Mouse (Mus musculus) neural tube, embryonic 15.5 days (tissue): ENCODE measurements around the gene Map3k12. TPM values are rescaled to one million over a fixed set of nuclear protein-coding genes. Genes with fewer than 3 reads are reported as not detected.

Experiments used
- ATAC-seq: fragments of 200-750 bp; cut with Nextera tagmentation; 2 replicates; pipeline ENCODE4 v1.8.0; 2017; ENCODE audit warnings: mild to moderate bottlenecking, moderate TSS enrichment, moderate library complexity; ENCODE audit not compliant: low FRiP score
- H3K27ac ChIP-seq: fragments of 300-500 bp; sonication (generic); replicated peaks from 2 replicates; pipeline ENCODE4 v1.5.1; 2015; ENCODE audit warnings: mild to moderate bottlenecking, inconsistent platforms
- H3K27me3 ChIP-seq: fragments of 300-500 bp; sonication (generic); replicated peaks from 2 replicates; pipeline ENCODE4 v1.6.1; 2015; ENCODE audit warnings: inconsistent platforms
- H3K36me3 ChIP-seq: fragments of 300-500 bp; sonication (generic); 2 replicates; pipeline ENCODE4 v1.6.1; 2015; ENCODE audit warnings: inconsistent platforms
- H3K4me1 ChIP-seq: fragments of 300-500 bp; sonication (generic); 2 replicates; pipeline ENCODE4 v1.6.1; 2015; ENCODE audit warnings: inconsistent platforms
- H3K4me2 ChIP-seq: fragments of 300-500 bp; sonication (generic); 2 replicates; pipeline ENCODE4 v1.6.1; 2015; ENCODE audit warnings: inconsistent platforms, mild to moderate bottlenecking, moderate library complexity
- H3K4me3 ChIP-seq: fragments of 300-500 bp; sonication (generic); replicated peaks from 2 replicates; pipeline ENCODE4 v1.5.1; 2015; ENCODE audit warnings: mild to moderate bottlenecking, inconsistent platforms
- H3K9ac ChIP-seq: fragments of 300-500 bp; sonication (generic); replicated peaks from 2 replicates; pipeline ENCODE4 v1.6.1; 2015; ENCODE audit warnings: mild to moderate bottlenecking, inconsistent platforms
- H3K9me3 ChIP-seq: fragments of 300-500 bp; sonication (generic); replicated peaks from 2 replicates; pipeline ENCODE4 v1.6.1; 2016; ENCODE audit warnings: inconsistent platforms
- WGBS: fragments of 180-500 bp; shearing (Covaris S2); methylation state at CpG from one replicate; pipeline ENCODE4 v1.1.7; 2015; ENCODE audit warnings: mixed read lengths; 5-methylcytosine and 5-hydroxymethylcytosine counted together
- polyA plus RNA-seq: library from polyadenylated mRNA; unstranded; fragments of >200 nt; fragmentation: Nextera tagmentation; extraction: Ambion mirVana; gene quantifications from 2 replicates; pipeline ENCODE4 v1.2.1, GENCODE M21; 2015

The Map3k12 gene
- polyA plus RNA-seq, 1 experiment from 2014 or later = 57.4 TPM

- H3K36me3 ChIP-seq = peaks cover 16% of the 10 kb centered on the region
- H3K9ac ChIP-seq = peak within 1 kb of the TSS; percentile 86
- H3K27ac ChIP-seq = peak within 1 kb of the TSS; percentile 95
- H3K4me1 ChIP-seq = peaks cover 17% of the 10 kb centered on the region
- H3K9me3 ChIP-seq = no peaks in the 10 kb centered on the region
- H3K4me2 ChIP-seq = peak within 1 kb of the TSS; percentile 59
- no peaks in the 10 kb centered on the region for H3K27me3 ChIP-seq
- WGBS = under 1% methylated on average over 30 of the region's 40 CpGs
- H3K4me3 ChIP-seq = peak within 1 kb of the TSS; percentile 79
- peak; percentile 99 for ATAC-seq
Measured at GRCm38 (mm10) chr15:102470183-102470604, 46.7 kb downstream of the Map3k12 start, which contains the start of gene Pcbp2. TSS of gene Pcbp2 (plus strand) at chr15:102470539.

- H3K4me3 ChIP-seq = no peak overlapping the region
- peaks cover 17% of the 10 kb centered on the region for H3K4me1 ChIP-seq
- 0 out of 2 replicates have a peak, but pooled peaks cover 2% of the 10 kb centered on the region for H3K36me3 ChIP-seq
- no peak overlapping the region for H3K4me2 ChIP-seq
- WGBS = 97% methylated on average over 9 of the region's 9 CpGs
- ATAC-seq = no peak
- no peak overlapping the region for H3K9ac ChIP-seq
- no peaks in the 10 kb centered on the region for H3K27me3 ChIP-seq
- no peak overlapping the region for H3K27ac ChIP-seq
- no peaks in the 10 kb centered on the region for H3K9me3 ChIP-seq
Measured at GRCm38 (mm10) chr15:102468675-102469370, 48.0 kb downstream of the Map3k12 start.

GRCm38 (mm10) chr15:102463666-102464065, 53.2 kb downstream of the Map3k12 start:
- Histone ChIP-seq H3K9me3 (no peaks in the 10 kb centered on the region), H3K27me3 (no peaks in the 10 kb centered on the region), H3K4me1 (peaks cover 19% of the 10 kb centered on the region), H3K4me2 (no peak overlapping the region), H3K9ac (no peak overlapping the region), H3K36me3 (no peaks in the 10 kb centered on the region; the same call in 1 of the 2 replicates), H3K4me3 (no peak overlapping the region), H3K27ac (no peak overlapping the region)
- no peak for ATAC-seq

GRCm38 (mm10) chr15:102461430-102462075, 55.3 kb downstream of the Map3k12 start:
- H3K4me2 ChIP-seq = no peak overlapping the region
- no peaks in the 10 kb centered on the region for H3K9me3 ChIP-seq
- 86% methylated on average over 9 of the region's 9 CpGs for WGBS
- ATAC-seq = no peak
- H3K4me3 ChIP-seq = no peak overlapping the region
- H3K27me3 ChIP-seq = no peaks in the 10 kb centered on the region
- no peaks in the 10 kb centered on the region; the same call in 1 of the 2 replicates for H3K36me3 ChIP-seq
- no peak overlapping the region for H3K27ac ChIP-seq
- H3K4me1 ChIP-seq = peaks cover 19% of the 10 kb centered on the region
- H3K9ac ChIP-seq = no peak overlapping the region

- Histone ChIP-seq H3K36me3 (no peaks in the 10 kb centered on the region; the same call in 1 of the 2 replicates), H3K9ac (no peak overlapping the region), H3K4me3 (no peak overlapping the region), H3K27me3 (no peaks in the 10 kb centered on the region), H3K27ac (no peak overlapping the region), H3K4me2 (no peak overlapping the region), H3K4me1 (peaks cover 19% of the 10 kb centered on the region), H3K9me3 (no peaks in the 10 kb centered on the region)
- 73% methylated on average over 4 of the region's 4 CpGs for WGBS
- ATAC-seq = no peak
Measured at GRCm38 (mm10) chr15:102460971-102461370, 55.9 kb downstream of the Map3k12 start.

- Histone ChIP-seq H3K36me3 (no peaks in the 10 kb centered on the region; the same call in 1 of the 2 replicates), H3K9ac (no peak overlapping the region), H3K4me2 (peak overlapping the region; percentile 58; the same call in 1 of the 2 replicates), H3K4me1 (peaks cover 19% of the 10 kb centered on the region), H3K9me3 (no peaks in the 10 kb centered on the region), H3K4me3 (no peak overlapping the region), H3K27ac (no peak overlapping the region), H3K27me3 (no peaks in the 10 kb centered on the region)
- 85% methylated on average over 12 of the region's 12 CpGs for WGBS
- ATAC-seq = no peak
Measured at GRCm38 (mm10) chr15:102460409-102460808, 56.5 kb downstream of the Map3k12 start.

- H3K36me3 ChIP-seq = no peaks in the 10 kb centered on the region; the same call in 1 of the 2 replicates
- no peak overlapping the region for H3K27ac ChIP-seq
- H3K4me1 ChIP-seq = peaks cover 19% of the 10 kb centered on the region
- no peak for ATAC-seq
- 73% methylated on average over 5 of the region's 5 CpGs for WGBS
- H3K9ac ChIP-seq = no peak overlapping the region
- no peaks in the 10 kb centered on the region for H3K27me3 ChIP-seq
- no peaks in the 10 kb centered on the region for H3K9me3 ChIP-seq
- peak overlapping the region; percentile 58 for H3K4me2 ChIP-seq
- H3K4me3 ChIP-seq = 0 out of 2 replicates have a peak overlapping the region, but pooled peaks have one; percentile 45
Measured at GRCm38 (mm10) chr15:102459847-102460246, 57.0 kb downstream of the Map3k12 start.

GRCm38 (mm10) chr15:102459381-102459780, 57.5 kb downstream of the Map3k12 start:
- peak overlapping the region; percentile 39 for H3K9ac ChIP-seq
- H3K36me3 ChIP-seq = no peaks in the 10 kb centered on the region; the same call in 1 of the 2 replicates
- H3K4me3 ChIP-seq = peak overlapping the region; percentile 45
- H3K4me1 ChIP-seq = peaks cover 19% of the 10 kb centered on the region
- no peaks in the 10 kb centered on the region for H3K27me3 ChIP-seq
- H3K9me3 ChIP-seq = no peaks in the 10 kb centered on the region
- peak overlapping the region; percentile 58 for H3K4me2 ChIP-seq
- 32% methylated on average over 6 of the region's 6 CpGs for WGBS
- ATAC-seq = no peak
- H3K27ac ChIP-seq = peak overlapping the region; percentile 35

GRCm38 (mm10) chr15:102458904-102459317, 58.0 kb downstream of the Map3k12 start, which contains the start of gene Prr13:
TSS of gene Prr13 (plus strand) at chr15:102459028.
- Histone ChIP-seq H3K9me3 (no peaks in the 10 kb centered on the region), H3K27ac (peak within 1 kb of the TSS; percentile 35)
- under 1% methylated on average over 19 of the region's 19 CpGs for WGBS

GRCm38 (mm10) chr15:102458050-102458736, 58.7 kb downstream of the Map3k12 start:
- Histone ChIP-seq H3K4me1 (peaks cover 19% of the 10 kb centered on the region), H3K27me3 (no peaks in the 10 kb centered on the region), H3K27ac (0 out of 2 replicates have a peak overlapping the region, but pooled peaks have one; percentile 35), H3K9ac (peak overlapping the region; percentile 39; the same call in 1 of the 2 replicates), H3K36me3 (no peaks in the 10 kb centered on the region; the same call in 1 of the 2 replicates), H3K4me2 (peak overlapping the region; percentile 58), H3K9me3 (no peaks in the 10 kb centered on the region), H3K4me3 (peak overlapping the region; percentile 45)
- no peak for ATAC-seq
- WGBS = 82% methylated on average over 5 of the region's 5 CpGs

More at GRCm38 (mm10) chr15:102458904-102459317, 58.0 kb downstream of the Map3k12 start, which contains the start of gene Prr13:
- H3K27me3 ChIP-seq = no peaks in the 10 kb centered on the region
- peaks cover 19% of the 10 kb centered on the region for H3K4me1 ChIP-seq
- H3K4me2 ChIP-seq = peak within 1 kb of the TSS; percentile 58
- peak; percentile 84 for ATAC-seq
- no peaks in the 10 kb centered on the region; the same call in 1 of the 2 replicates for H3K36me3 ChIP-seq
- H3K4me3 ChIP-seq = peak within 1 kb of the TSS; percentile 45
- H3K9ac ChIP-seq = peak within 1 kb of the TSS; percentile 39

GRCm38 (mm10) chr15:102455993-102456392, 60.9 kb downstream of the Map3k12 start:
- Histone ChIP-seq H3K27me3 (no peaks in the 10 kb centered on the region), H3K4me3 (no peak overlapping the region), H3K9me3 (no peaks in the 10 kb centered on the region), H3K36me3 (no peaks in the 10 kb centered on the region), H3K4me2 (no peak overlapping the region), H3K9ac (no peak overlapping the region), H3K4me1 (peaks cover 17% of the 10 kb centered on the region), H3K27ac (no peak overlapping the region)
- no peak for ATAC-seq
- 36% methylated on average over 6 of the region's 6 CpGs for WGBS
